Mouse (Mus musculus) C2C12 (cell line): ENCODE results near the gene Cdc25a. TPM values are rescaled to one million over a fixed set of nuclear protein-coding genes. Genes with fewer than 3 reads are reported as not detected.

ENCODE experiments used
- H3K27me3 ChIP-seq: one replicate; pipeline ENCODE4 v1.6.1; 2011; ENCODE audit not compliant: control insufficient read depth, insufficient read depth, insufficient read length
- H3K36me3 ChIP-seq: one replicate; pipeline ENCODE4 v1.6.1; 2011; ENCODE audit not compliant: control insufficient read depth, insufficient read depth
- H3K4me3 ChIP-seq: one replicate; pipeline ENCODE4 v1.5.1; 2011; ENCODE audit warnings: mild to moderate bottlenecking, control low read depth; ENCODE audit not compliant: poor library complexity, insufficient read depth, severe bottlenecking
- H3K79me2 ChIP-seq: one replicate; pipeline ENCODE4 v1.6.1; 2011; ENCODE audit not compliant: control insufficient read depth, insufficient read depth
- H3K79me3 ChIP-seq: one replicate; pipeline ENCODE4 v1.6.1; 2011; ENCODE audit warnings: low read depth, control low read depth
- H3ac ChIP-seq: one replicate; pipeline ENCODE3; 2011; ENCODE audit warnings: low read depth; ENCODE audit not compliant: control insufficient read depth, insufficient read length
- CEBPB ChIP-seq: IDR thresholded peaks from one replicate; pipeline ENCODE4 v1.6.1; 2011; ENCODE audit warnings: low read depth, mild to moderate bottlenecking, control low read depth, moderate library complexity
- CTCF ChIP-seq: IDR thresholded peaks from one replicate; pipeline ENCODE4 v1.5.1; 2011; ENCODE audit not compliant: control insufficient read depth, insufficient read depth, insufficient read length
- FOSL1 ChIP-seq: IDR thresholded peaks from one replicate; pipeline ENCODE4 v1.8.0; 2011; ENCODE audit warnings: mild to moderate bottlenecking, low read length; ENCODE audit not compliant: poor library complexity, insufficient read depth, severe bottlenecking
- MAX ChIP-seq: IDR thresholded peaks from one replicate; pipeline ENCODE4 v1.6.1; 2011; ENCODE audit warnings: mild to moderate bottlenecking, control low read depth
- MYOD1 ChIP-seq: IDR thresholded peaks from one replicate; pipeline ENCODE4 v1.6.1; 2011; ENCODE audit warnings: low read depth; ENCODE audit not compliant: control insufficient read depth, insufficient read length
- MYOG ChIP-seq: IDR thresholded peaks from one replicate; pipeline ENCODE4 v1.6.1; 2011; ENCODE audit not compliant: control insufficient read depth, insufficient read length; ENCODE audit errors: extremely low read depth
- USF1 ChIP-seq: IDR thresholded peaks from one replicate; pipeline ENCODE4 v1.6.1; 2011; ENCODE audit warnings: low read depth, mild to moderate bottlenecking, control low read depth, moderate library complexity
- polyA plus RNA-seq: library from polyadenylated mRNA; unstranded; fragments of >200 nt; fragmentation: generic; extraction: Trizol; gene quantifications from one replicate; pipeline ENCODE4 v1.2.1, GENCODE M21; 2012; ENCODE audit warnings: missing spikeins

Gene Cdc25a
- polyA plus RNA-seq, 1 experiment, result 23.3 TPM

- no peak overlapping the region for H3ac ChIP-seq
- H3K36me3 ChIP-seq, result no peaks in the 10 kb centered on the region
- H3K79me2 ChIP-seq, result no peaks in the 10 kb centered on the region
- TF ChIP-seq FOSL1 (no peak), CEBPB (no peak), USF1 (no peak), CTCF (no peak), MYOG (no peak), MYOD1 (no peak), MAX (no peak)
- no peaks in the 10 kb centered on the region for H3K27me3 ChIP-seq
- no peak overlapping the region for H3K4me3 ChIP-seq
- H3K79me3 ChIP-seq, result no peaks in the 10 kb centered on the region
Observed at GRCm38 (mm10) chr9:109866218-109866617, 9.2 kb upstream of the Cdc25a start.

- Histone ChIP-seq H3K4me3 (no peak overlapping the region), H3K79me2 (peaks cover 7% of the 10 kb centered on the region)
Observed at GRCm38 (mm10) chr9:109870983-109871572, 4.3 kb upstream of the Cdc25a start.

DNA sequence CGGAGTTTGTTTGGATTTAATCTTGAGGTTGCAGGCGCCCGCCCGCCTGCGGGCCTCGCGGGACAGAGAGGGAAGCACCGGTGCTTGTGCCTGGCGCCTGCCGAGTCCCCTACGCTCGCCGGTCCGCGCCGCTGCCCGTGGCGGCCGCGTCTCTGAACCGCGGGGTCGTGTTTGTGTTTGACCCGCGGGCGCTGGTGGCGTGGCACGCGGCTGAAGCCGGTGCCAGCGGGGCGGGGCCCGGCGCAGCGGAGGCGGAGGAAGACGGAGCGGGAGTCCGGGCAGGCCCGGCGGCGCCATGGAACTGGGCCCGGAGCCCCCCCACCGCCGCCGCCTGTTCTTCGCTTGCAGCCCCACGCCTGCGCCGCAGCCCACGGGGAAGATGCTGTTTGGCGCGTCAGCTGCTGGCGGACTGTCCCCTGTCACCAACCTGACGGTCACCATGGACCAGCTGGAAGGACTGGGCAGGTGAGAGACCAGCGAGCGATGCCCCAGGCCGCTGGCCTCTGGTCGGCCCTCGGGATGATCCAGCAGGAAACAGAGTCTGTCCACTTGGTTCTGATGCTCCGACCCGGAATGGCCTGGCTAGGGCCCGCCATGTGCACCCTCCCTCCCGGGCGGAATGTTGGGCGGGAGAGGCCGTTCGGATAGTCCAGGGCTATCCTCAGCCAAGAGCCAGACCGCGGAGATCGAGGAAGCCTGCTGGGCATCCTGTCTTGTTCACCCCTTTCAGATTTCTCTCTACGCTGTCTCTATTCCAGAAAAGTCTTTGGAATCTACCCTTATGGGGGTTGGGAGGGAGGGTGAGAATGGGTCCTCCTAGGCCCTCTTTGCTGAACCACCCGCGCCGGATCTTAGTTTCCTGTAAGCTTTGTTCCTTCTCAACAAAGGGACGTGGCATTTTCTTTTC, 569 bp downstream of the Cdc25a start:
- Histone ChIP-seq H3K27me3 (no peaks in the 10 kb centered on the region), H3K79me3 (peaks cover 44% of the 10 kb centered on the region), H3ac (peak overlapping the region; percentile 99), H3K36me3 (peaks cover 39% of the 10 kb centered on the region), H3K79me2 (peaks cover 55% of the 10 kb centered on the region), H3K4me3 (peak overlapping the region; percentile 80)
- TF ChIP-seq MYOG (no peak), CTCF (no peak), FOSL1 (no peak), MYOD1 (no peak), CEBPB (no peak), MAX (no peak), USF1 (no peak)

More at GRCm38 (mm10) chr9:109870983-109871572, 4.3 kb upstream of the Cdc25a start:
- no peaks in the 10 kb centered on the region for H3K36me3 ChIP-seq
- peaks cover 3% of the 10 kb centered on the region for H3K79me3 ChIP-seq
- TF ChIP-seq CTCF (no peak), CEBPB (no peak), USF1 (no peak), MAX (no peak), MYOG (no peak), FOSL1 (no peak), MYOD1 (no peak)
- H3K27me3 ChIP-seq, result no peaks in the 10 kb centered on the region
- H3ac ChIP-seq, result no peak overlapping the region

- peaks cover 45% of the 10 kb centered on the region for H3K36me3 ChIP-seq
- peak overlapping the region; percentile 80 for H3K4me3 ChIP-seq
- H3K27me3 ChIP-seq, result no peaks in the 10 kb centered on the region
- TF ChIP-seq MYOG, result no peak
- TF ChIP-seq CTCF, result no peak
- TF ChIP-seq USF1, result no peak
- no peak for TF ChIP-seq CEBPB
- TF ChIP-seq FOSL1, result no peak
- no peak for TF ChIP-seq MYOD1
- TF ChIP-seq MAX, result no peak
- H3K79me3 ChIP-seq, result peaks cover 44% of the 10 kb centered on the region
- peaks cover 56% of the 10 kb centered on the region for H3K79me2 ChIP-seq
- peak overlapping the region; percentile 70 for H3ac ChIP-seq
Observed at GRCm38 (mm10) chr9:109876756-109877155, 1.4 kb downstream of the Cdc25a start.

GRCm38 (mm10) chr9:109877666-109878065, 2.3 kb downstream of the Cdc25a start:
- H3K79me2 ChIP-seq, result peaks cover 64% of the 10 kb centered on the region
- peaks cover 54% of the 10 kb centered on the region for H3K36me3 ChIP-seq
- H3K4me3 ChIP-seq, result no peak overlapping the region
- H3K27me3 ChIP-seq, result no peaks in the 10 kb centered on the region
- H3ac ChIP-seq, result no peak overlapping the region
- TF ChIP-seq FOSL1 (no peak), MYOG (no peak), CEBPB (no peak), CTCF (no peak), USF1 (no peak), MAX (no peak), MYOD1 (no peak)
- H3K79me3 ChIP-seq, result peaks cover 44% of the 10 kb centered on the region

GRCm38 (mm10) chr9:109879305-109879704, 3.9 kb downstream of the Cdc25a start:
- H3K27me3 ChIP-seq, result no peaks in the 10 kb centered on the region
- H3K79me2 ChIP-seq, result peaks cover 76% of the 10 kb centered on the region
- H3K4me3 ChIP-seq, result no peak overlapping the region
- TF ChIP-seq CEBPB, result no peak
- peaks cover 44% of the 10 kb centered on the region for H3K79me3 ChIP-seq
- H3ac ChIP-seq, result no peak overlapping the region
- H3K36me3 ChIP-seq, result peaks cover 71% of the 10 kb centered on the region
